Mouse (Mus musculus) cortical plate, adult 2 months (tissue): ENCODE measurements at regions not wholly inside any gene's neighbourhood (a gene's known extent, or its start where the extent isn't known, plus 50 kb on each side); places are given as distances from the start of the nearest gene placed in this dataset.

Source experiments
- H3K27ac ChIP-seq: fragments of 200-500 bp; 2 replicates; pipeline ENCODE4 v1.5.1; 2012; ENCODE audit warnings: low read length, control low read depth, inconsistent platforms; ENCODE audit not compliant: insufficient read depth
- H3K4me1 ChIP-seq: fragments of 200-500 bp; 2 replicates; pipeline ENCODE4 v1.6.1; 2011; ENCODE audit warnings: low read length; ENCODE audit not compliant: control insufficient read depth, insufficient read depth
- H3K4me3 ChIP-seq: fragments of 200-500 bp; 2 replicates; pipeline ENCODE4 v1.5.1; 2011; ENCODE audit warnings: mild to moderate bottlenecking, low read length, control low read depth; ENCODE audit not compliant: insufficient read depth
- CTCF ChIP-seq: fragments of 200-500 bp; IDR thresholded peaks from 2 replicates; pipeline ENCODE4 v1.5.1; 2011; ENCODE audit warnings: mild to moderate bottlenecking, control low read depth, low read length; ENCODE audit not compliant: insufficient read depth; ENCODE audit errors: extremely low read depth
- POLR2A ChIP-seq: fragments of 200-500 bp; IDR thresholded peaks from 2 replicates; pipeline ENCODE4 v1.6.1; 2011; ENCODE audit warnings: mild to moderate bottlenecking, low read length, control low read depth; ENCODE audit not compliant: insufficient read depth; ENCODE audit errors: extremely low read depth

DNA sequence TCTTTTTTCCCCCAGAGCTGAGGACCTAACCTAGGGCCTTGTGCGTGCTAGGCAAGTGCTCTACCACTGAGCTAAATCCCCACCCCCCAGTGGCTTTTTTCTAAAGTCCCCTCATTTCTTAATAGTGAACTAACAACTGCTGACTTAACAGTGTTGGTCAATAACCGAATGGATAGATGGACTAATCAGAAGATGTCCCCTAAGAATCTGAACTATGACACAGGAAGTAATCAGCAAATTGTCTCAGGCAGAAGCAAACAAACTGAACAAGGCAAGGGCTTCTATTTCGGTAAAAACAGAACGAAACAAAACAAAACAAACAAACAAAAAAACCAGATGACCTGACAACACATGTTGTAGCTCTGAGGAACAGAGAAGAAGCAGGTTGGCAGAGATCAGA is 62.2 kb upstream of the Fam3c start:
- H3K4me3 ChIP-seq = no peak overlapping the region
- no peaks in the 10 kb centered on the region for H3K4me1 ChIP-seq
- TF ChIP-seq POLR2A (no peak), CTCF (no peak)
- H3K27ac ChIP-seq = no peak overlapping the region

DNA sequence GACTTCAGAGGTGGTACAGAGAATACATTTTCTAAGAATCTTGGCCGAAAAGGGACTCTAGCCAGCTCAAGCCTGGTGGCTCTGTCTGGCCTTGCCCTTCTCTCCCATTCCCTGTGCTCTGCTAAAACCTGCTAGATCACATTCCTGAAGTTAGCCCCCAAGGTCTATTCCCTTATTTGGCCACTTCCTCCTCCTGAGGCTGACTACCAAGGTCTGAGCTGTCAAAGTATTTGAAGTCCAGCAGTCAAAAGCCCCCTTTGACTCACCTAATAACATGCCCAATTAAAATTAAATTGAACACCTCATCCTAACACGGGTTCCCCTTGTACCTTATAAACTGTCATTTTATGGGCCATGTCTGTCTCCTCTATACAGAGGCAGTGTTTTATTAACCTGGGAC is 61.1 kb upstream of the Fam3c start:
- H3K27ac ChIP-seq = no peak overlapping the region
- H3K4me1 ChIP-seq = no peaks in the 10 kb centered on the region
- H3K4me3 ChIP-seq = no peak overlapping the region
- TF ChIP-seq CTCF (no peak), POLR2A (no peak)

DNA sequence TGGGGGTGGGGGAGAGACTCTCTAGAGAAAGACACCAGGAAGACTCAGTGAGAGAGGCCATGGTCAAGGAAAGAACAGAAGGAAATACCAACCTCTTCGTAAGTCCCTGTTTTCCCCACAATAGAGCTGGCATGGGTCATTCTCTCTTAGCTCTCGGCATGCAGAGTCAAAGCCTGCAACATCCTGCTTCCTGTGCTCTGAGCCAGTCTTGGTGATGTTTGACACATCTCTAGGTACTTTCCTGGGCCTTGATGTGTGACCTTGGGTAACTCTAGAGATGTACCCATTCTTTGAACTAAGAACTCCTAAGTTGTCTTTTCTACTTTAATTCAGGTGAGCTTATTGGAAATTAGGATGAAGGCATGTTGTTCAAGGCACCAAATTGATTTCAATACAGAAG is 55.8 kb upstream of the Fam3c start:
- Histone ChIP-seq H3K4me3 (no peak overlapping the region), H3K4me1 (no peaks in the 10 kb centered on the region), H3K27ac (no peak overlapping the region)
- no peak for TF ChIP-seq CTCF
- TF ChIP-seq POLR2A = no peak

DNA sequence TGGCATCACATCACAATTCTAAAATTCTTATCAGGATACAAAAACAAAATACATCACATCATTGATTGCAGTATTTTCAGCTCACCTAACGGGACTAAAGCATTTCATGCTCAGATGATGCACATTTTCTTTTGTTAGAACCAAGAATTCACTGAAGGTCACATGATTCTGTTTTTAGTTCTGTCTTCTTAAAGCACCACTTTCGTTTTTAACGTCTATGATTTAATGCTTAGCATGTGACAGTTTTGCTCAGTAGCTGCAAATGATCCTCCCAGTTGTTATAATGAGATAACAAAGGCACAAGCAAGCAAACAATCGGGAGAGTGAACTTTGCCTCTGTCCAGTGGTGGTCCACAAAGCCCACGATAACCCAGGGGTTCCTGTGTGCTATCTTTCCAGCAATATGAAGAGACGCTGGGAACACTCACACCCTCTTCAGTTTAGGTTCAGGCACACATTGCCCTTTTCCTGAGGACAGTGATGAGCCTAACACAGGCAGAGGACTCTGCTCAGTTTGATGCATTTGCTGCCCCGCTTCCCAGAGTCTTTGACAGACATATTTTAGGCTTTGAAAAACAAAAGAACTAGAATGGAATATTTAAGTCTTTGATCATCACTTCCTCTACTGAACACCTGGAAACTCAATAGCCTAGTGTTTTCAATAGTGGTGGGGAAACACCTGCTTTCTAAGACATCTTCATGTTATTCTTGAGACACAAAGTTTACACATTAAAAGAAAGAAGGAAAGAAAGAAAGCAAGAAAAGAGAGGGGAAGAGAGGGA is 53.0 kb upstream of the Fam3c start:
- no peak overlapping the region for H3K27ac ChIP-seq
- no peaks in the 10 kb centered on the region for H3K4me1 ChIP-seq
- no peak overlapping the region for H3K4me3 ChIP-seq
- TF ChIP-seq CTCF (no peak), POLR2A (no peak)
